Mouse (Mus musculus): ENCODE results near the gene Slc30a7. TPM values are rescaled to one million over a fixed set of nuclear protein-coding genes. Genes with fewer than 3 reads are reported as not detected.

The Slc30a7 gene
- polyA plus RNA-seq, 1 experiment, result 14.3 TPM

- TF ChIP-seq CTCF (IDR thresholded peaks at IDR 0.05; ENCODE audit: borderline replicate concordance, insufficient read depth, low read depth, low read length) (no peak), POLR2A (IDR thresholded peaks at IDR 0.05; ENCODE audit: borderline replicate concordance, insufficient read depth, low read length) (no peak)
- DNase-seq, result no peak
- 61% methylated on average over 9 of the region's 9 CpGs for WGBS
Measured at GRCm38 (mm10) chr3:115985183-115985892, 21.9 kb downstream of the Slc30a7 start.

GRCm38 (mm10) chr3:115984653-115985052, 22.6 kb downstream of the Slc30a7 start:
- Histone ChIP-seq H3K27ac (ENCODE audit: insufficient read depth, low read length) (no peak overlapping the region), H3K27me3 (ENCODE audit: control insufficient read depth, insufficient read depth, low read length) (no peaks in the 10 kb centered on the region), H3K4me3 (replicated peaks; ENCODE audit: insufficient read depth, low read depth, low read length) (no peak overlapping the region), H3K4me1 (ENCODE audit: control insufficient read depth, insufficient read depth, low read length) (no peaks in the 10 kb centered on the region)
- TF ChIP-seq CTCF (IDR thresholded peaks at IDR 0.05; ENCODE audit: borderline replicate concordance, insufficient read depth, low read depth, low read length) (no peak), POLR2A (IDR thresholded peaks at IDR 0.05; ENCODE audit: borderline replicate concordance, insufficient read depth, low read length) (no peak)
- 92% methylated on average over 9 of the region's 9 CpGs for WGBS
- DNase-seq, result no peak

More at GRCm38 (mm10) chr3:115985183-115985892, 21.9 kb downstream of the Slc30a7 start:
- Histone ChIP-seq H3K27me3 (ENCODE audit: control insufficient read depth, insufficient read depth, low read length) (no peaks in the 10 kb centered on the region), H3K4me1 (ENCODE audit: control insufficient read depth, insufficient read depth, low read length) (no peaks in the 10 kb centered on the region), H3K4me3 (replicated peaks; ENCODE audit: insufficient read depth, low read depth, low read length) (no peak overlapping the region), H3K27ac (ENCODE audit: insufficient read depth, low read length) (no peak overlapping the region)

GRCm38 (mm10) chr3:115983217-115983616, 24.0 kb downstream of the Slc30a7 start:
- H3K4me3 ChIP-seq (replicated peaks; ENCODE audit: insufficient read depth, low read depth, low read length), result no peak overlapping the region
- WGBS, result 93% methylated on average over 8 of the region's 8 CpGs
- DNase-seq, result no peak
- no peak overlapping the region for H3K27ac ChIP-seq (ENCODE audit: insufficient read depth, low read length)
- no peak for TF ChIP-seq CTCF (IDR thresholded peaks at IDR 0.05; ENCODE audit: borderline replicate concordance, insufficient read depth, low read depth, low read length)
- no peak for TF ChIP-seq POLR2A (IDR thresholded peaks at IDR 0.05; ENCODE audit: borderline replicate concordance, insufficient read depth, low read length)
- H3K4me1 ChIP-seq (ENCODE audit: control insufficient read depth, insufficient read depth, low read length), result no peaks in the 10 kb centered on the region
- H3K27me3 ChIP-seq (ENCODE audit: control insufficient read depth, insufficient read depth, low read length), result no peaks in the 10 kb centered on the region

- no peak for DNase-seq
- H3K4me3 ChIP-seq (replicated peaks; ENCODE audit: insufficient read depth, low read depth, low read length), result no peak overlapping the region
- no peaks in the 10 kb centered on the region for H3K4me1 ChIP-seq (ENCODE audit: control insufficient read depth, insufficient read depth, low read length)
- H3K27ac ChIP-seq (ENCODE audit: insufficient read depth, low read length), result no peak overlapping the region
- peak; percentile 40 for TF ChIP-seq CTCF (IDR thresholded peaks at IDR 0.05; ENCODE audit: borderline replicate concordance, insufficient read depth, low read depth, low read length)
- TF ChIP-seq POLR2A (IDR thresholded peaks at IDR 0.05; ENCODE audit: borderline replicate concordance, insufficient read depth, low read length), result no peak
- 11% methylated on average over 1 of the region's 1 CpGs for WGBS
- no peaks in the 10 kb centered on the region for H3K27me3 ChIP-seq (ENCODE audit: control insufficient read depth, insufficient read depth, low read length)
Measured at GRCm38 (mm10) chr3:115979000-115979399, 28.2 kb downstream of the Slc30a7 start.

- Histone ChIP-seq H3K4me1 (ENCODE audit: control insufficient read depth, insufficient read depth, low read length) (no peaks in the 10 kb centered on the region), H3K27me3 (ENCODE audit: control insufficient read depth, insufficient read depth, low read length) (no peaks in the 10 kb centered on the region), H3K4me3 (replicated peaks; ENCODE audit: insufficient read depth, low read depth, low read length) (no peak overlapping the region), H3K27ac (ENCODE audit: insufficient read depth, low read length) (no peak overlapping the region)
- 87% methylated on average over 10 of the region's 10 CpGs for WGBS
- no peak for DNase-seq
- TF ChIP-seq POLR2A (IDR thresholded peaks at IDR 0.05; ENCODE audit: borderline replicate concordance, insufficient read depth, low read length) (no peak), CTCF (IDR thresholded peaks at IDR 0.05; ENCODE audit: borderline replicate concordance, insufficient read depth, low read depth, low read length) (no peak)
Measured at GRCm38 (mm10) chr3:115974995-115975394, 32.2 kb downstream of the Slc30a7 start.

- no peak for TF ChIP-seq POLR2A (IDR thresholded peaks at IDR 0.05; ENCODE audit: borderline replicate concordance, insufficient read depth, low read length)
- TF ChIP-seq CTCF (IDR thresholded peaks at IDR 0.05; ENCODE audit: borderline replicate concordance, insufficient read depth, low read depth, low read length), result no peak
- 95% methylated on average over 6 of the region's 6 CpGs for WGBS
- DNase-seq, result no peak
- H3K4me1 ChIP-seq (ENCODE audit: control insufficient read depth, insufficient read depth, low read length), result no peaks in the 10 kb centered on the region
- no peaks in the 10 kb centered on the region for H3K27me3 ChIP-seq (ENCODE audit: control insufficient read depth, insufficient read depth, low read length)
- no peak overlapping the region for H3K27ac ChIP-seq (ENCODE audit: insufficient read depth, low read length)
- H3K4me3 ChIP-seq (replicated peaks; ENCODE audit: insufficient read depth, low read depth, low read length), result no peak overlapping the region
Measured at GRCm38 (mm10) chr3:115974228-115974627, 33.0 kb downstream of the Slc30a7 start.

- TF ChIP-seq POLR2A (IDR thresholded peaks at IDR 0.05; ENCODE audit: borderline replicate concordance, insufficient read depth, low read length), result no peak
- no peak for TF ChIP-seq CTCF (IDR thresholded peaks at IDR 0.05; ENCODE audit: borderline replicate concordance, insufficient read depth, low read depth, low read length)
- Histone ChIP-seq H3K27ac (ENCODE audit: insufficient read depth, low read length) (no peak overlapping the region), H3K27me3 (ENCODE audit: control insufficient read depth, insufficient read depth, low read length) (no peaks in the 10 kb centered on the region), H3K4me1 (ENCODE audit: control insufficient read depth, insufficient read depth, low read length) (no peaks in the 10 kb centered on the region), H3K4me3 (replicated peaks; ENCODE audit: insufficient read depth, low read depth, low read length) (no peak overlapping the region)
- whole genome bisulfite sequencing, result 92% methylated on average over 14 of the region's 14 CpGs
- no peak for DNase-seq
Measured at GRCm38 (mm10) chr3:115971891-115972646, 35.1 kb downstream of the Slc30a7 start.
